Mouse (Mus musculus) liver, adult 2 months (tissue): ENCODE measurements at regions not wholly inside any gene's neighbourhood (a gene's known extent, or its start where the extent isn't known, plus 50 kb on each side); places are given as distances from the start of the nearest gene placed in this dataset.
"Not testable (repeated sequence)": the region's sequence is repeated elsewhere in the genome, so short reads cannot be mapped to it uniquely, and the experiment has no call there.

Experiments used
- DNase-seq: peaks from one replicate; pipeline ENCODE4 v3.0.0-alpha.2; 2011; ENCODE audit warnings: low read depth, low spot score; ENCODE audit errors: extremely low read depth
- H3K27ac ChIP-seq: fragments of 200-500 bp; replicated peaks from 2 replicates; pipeline ENCODE4 v1.5.1; 2012; ENCODE audit warnings: low read depth, mild to moderate bottlenecking, control low read depth, inconsistent platforms, low read length; ENCODE audit not compliant: insufficient read depth
- H3K27me3 ChIP-seq: fragments of 200-500 bp; 2 replicates; pipeline ENCODE4 v1.6.1; 2012; ENCODE audit warnings: mild to moderate bottlenecking, moderate library complexity, low read length, inconsistent platforms; ENCODE audit not compliant: control insufficient read depth, insufficient read depth
- H3K36me3 ChIP-seq: fragments of 200-500 bp; 2 replicates; pipeline ENCODE4 v1.6.1; 2012; ENCODE audit warnings: low read length, inconsistent platforms; ENCODE audit not compliant: control insufficient read depth, insufficient read depth
- H3K4me1 ChIP-seq: fragments of 200-500 bp; 2 replicates; pipeline ENCODE4 v1.6.1; 2011; ENCODE audit warnings: low read length; ENCODE audit not compliant: control insufficient read depth, insufficient read depth
- H3K4me3 ChIP-seq: fragments of 200-500 bp; 2 replicates; pipeline ENCODE4 v1.5.1; 2011; ENCODE audit warnings: low read depth, mild to moderate bottlenecking, control low read depth, low read length, moderate library complexity; ENCODE audit not compliant: insufficient read depth
- H3K79me2 ChIP-seq: fragments of 200-500 bp; 2 replicates; pipeline ENCODE4 v1.6.1; 2012; ENCODE audit warnings: inconsistent platforms, mild to moderate bottlenecking, low read length, moderate library complexity; ENCODE audit not compliant: control insufficient read depth, insufficient read depth
- H3K9ac ChIP-seq: fragments of 200-500 bp; 2 replicates; pipeline ENCODE4 v1.6.1; 2012; ENCODE audit warnings: low read depth, mild to moderate bottlenecking, control low read depth, inconsistent platforms, low read length
- CTCF ChIP-seq: fragments of 200-500 bp; IDR thresholded peaks from 2 replicates; pipeline ENCODE4 v1.5.1; 2011; ENCODE audit warnings: low read depth, low read length, control low read depth
- POLR2A ChIP-seq: fragments of 200-500 bp; IDR thresholded peaks from 2 replicates; pipeline ENCODE4 v1.6.1; 2011; ENCODE audit warnings: low read length, control low read depth; ENCODE audit not compliant: insufficient read depth; ENCODE audit errors: extremely low read depth
- WGBS: fragments of 180-500 bp; shearing (Covaris S2); methylation state at CpG from one replicate; pipeline ENCODE4 v1.1.7; 2018; 5-methylcytosine and 5-hydroxymethylcytosine counted together

- H3K27me3 ChIP-seq = no peaks in the 10 kb centered on the region
- no peak overlapping the region for H3K9ac ChIP-seq
- no peak overlapping the region for H3K27ac ChIP-seq
- WGBS = 86% methylated on average over 3 of the region's 3 CpGs
- H3K4me1 ChIP-seq = no peaks in the 10 kb centered on the region; the same call in 1 of the 2 replicates
- no peak for TF ChIP-seq POLR2A
- no peak for TF ChIP-seq CTCF
- DNase-seq = no peak
- H3K4me3 ChIP-seq = no peak overlapping the region
- no peaks in the 10 kb centered on the region for H3K36me3 ChIP-seq
- H3K79me2 ChIP-seq = no peaks in the 10 kb centered on the region
Observed at GRCm38 (mm10) chr2:166461956-166462355, 251.7 kb downstream of the Prex1 start.

- DNase-seq = no peak
- 92% methylated on average over 3 of the region's 3 CpGs for WGBS
- TF ChIP-seq CTCF (no peak), POLR2A (no peak)
- Histone ChIP-seq H3K4me3 (no peak overlapping the region), H3K9ac (no peak overlapping the region), H3K36me3 (no peaks in the 10 kb centered on the region), H3K79me2 (no peaks in the 10 kb centered on the region), H3K27ac (no peak overlapping the region), H3K4me1 (no peaks in the 10 kb centered on the region; the same call in 1 of the 2 replicates), H3K27me3 (no peaks in the 10 kb centered on the region)
Observed at GRCm38 (mm10) chr2:166461103-166461502, 252.5 kb downstream of the Prex1 start.

GRCm38 (mm10) chr2:166459955-166460354 is 253.7 kb downstream of the Prex1 start:
- 56% methylated on average over 9 of the region's 9 CpGs for WGBS
- H3K79me2 ChIP-seq = no peaks in the 10 kb centered on the region
- no peak overlapping the region for H3K27ac ChIP-seq
- H3K4me3 ChIP-seq = no peak overlapping the region
- TF ChIP-seq CTCF (no peak), POLR2A (no peak)
- H3K4me1 ChIP-seq = no peaks in the 10 kb centered on the region; the same call in 1 of the 2 replicates
- DNase-seq = peak; percentile 10
- no peak overlapping the region for H3K9ac ChIP-seq
- no peaks in the 10 kb centered on the region for H3K27me3 ChIP-seq
- no peaks in the 10 kb centered on the region for H3K36me3 ChIP-seq

- WGBS = 93% methylated on average over 9 of the region's 9 CpGs
- no peak overlapping the region for H3K9ac ChIP-seq
Observed at GRCm38 (mm10) chr2:166458953-166459352, 254.7 kb downstream of the Prex1 start.

GRCm38 (mm10) chr2:166457381-166458172 is 256.1 kb downstream of the Prex1 start:
- H3K9ac ChIP-seq = no peak overlapping the region
- H3K27ac ChIP-seq = no peak overlapping the region
- TF ChIP-seq CTCF (no peak), POLR2A (no peak)
- H3K27me3 ChIP-seq = no peaks in the 10 kb centered on the region
- no peak for DNase-seq
- no peaks in the 10 kb centered on the region for H3K36me3 ChIP-seq
- no peaks in the 10 kb centered on the region; the same call in 1 of the 2 replicates for H3K4me1 ChIP-seq
- no peak overlapping the region for H3K4me3 ChIP-seq
- 72% methylated on average over 16 of the region's 16 CpGs for WGBS
- no peaks in the 10 kb centered on the region for H3K79me2 ChIP-seq

More at GRCm38 (mm10) chr2:166458953-166459352, 254.7 kb downstream of the Prex1 start:
- DNase-seq = no peak
- no peak overlapping the region for H3K4me3 ChIP-seq
- no peaks in the 10 kb centered on the region for H3K79me2 ChIP-seq
- no peaks in the 10 kb centered on the region for H3K27me3 ChIP-seq
- no peak overlapping the region for H3K27ac ChIP-seq
- no peaks in the 10 kb centered on the region for H3K36me3 ChIP-seq
- no peaks in the 10 kb centered on the region; the same call in 1 of the 2 replicates for H3K4me1 ChIP-seq
- TF ChIP-seq POLR2A = no peak
- no peak for TF ChIP-seq CTCF

GRCm38 (mm10) chr2:166454160-166454888 is 259.3 kb downstream of the Prex1 start:
- not testable (repeated sequence) for H3K4me3 ChIP-seq, H3K27me3 ChIP-seq, H3K4me1 ChIP-seq, DNase-seq, H3K27ac ChIP-seq, H3K36me3 ChIP-seq, H3K79me2 ChIP-seq, H3K9ac ChIP-seq
- 68% methylated on average over 2 of the region's 7 CpGs for WGBS
